Mouse (Mus musculus): Measurements from ENCODE around the gene Ybx2.
"Not testable (repeated sequence)": the region's sequence is repeated elsewhere in the genome, so short reads cannot be mapped to it uniquely, and the experiment has no call there.

The Ybx2 gene

GRCm38 (mm10) chr11:69914917-69915430 is 20.6 kb upstream of the Ybx2 start:
- DNase-seq (ENCODE audit: low read depth, low spot score), result peak; percentile 24

- peak; percentile 46 for DNase-seq (ENCODE audit: low read depth, low spot score)
Measured at GRCm38 (mm10) chr11:69915667-69916627, 19.6 kb upstream of the Ybx2 start.

GRCm38 (mm10) chr11:69916652-69917378 is 18.8 kb upstream of the Ybx2 start:
- DNase-seq (ENCODE audit: low read depth, low spot score), result not testable (repeated sequence)

GRCm38 (mm10) chr11:69917379-69917948 is 18.1 kb upstream of the Ybx2 start:
- no peak for DNase-seq (ENCODE audit: low read depth, low spot score)

- DNase-seq (ENCODE audit: low read depth, low spot score), result no peak
Measured at GRCm38 (mm10) chr11:69918118-69918517, 17.5 kb upstream of the Ybx2 start.

GRCm38 (mm10) chr11:69919053-69919452 is 16.5 kb upstream of the Ybx2 start:
- DNase-seq (ENCODE audit: low read depth, low spot score), result no peak

GRCm38 (mm10) chr11:69919661-69920265 is 15.8 kb upstream of the Ybx2 start:
- peak; percentile 93 for DNase-seq (ENCODE audit: low read depth, low spot score)

GRCm38 (mm10) chr11:69920266-69921031 is 15.1 kb upstream of the Ybx2 start:
- DNase-seq (ENCODE audit: low read depth, low spot score), result peak; percentile 72

- DNase-seq (ENCODE audit: low read depth, low spot score), result peak; percentile 100
Measured at GRCm38 (mm10) chr11:69921114-69922011, 14.2 kb upstream of the Ybx2 start, which contains the start of gene Eif5a. Gene Eif5a, minus strand, starts transcription at chr11:69921958.

- DNase-seq (ENCODE audit: low read depth, low spot score), result peak; percentile 64
Measured at GRCm38 (mm10) chr11:69922012-69922756, 13.4 kb upstream of the Ybx2 start.

- no peak for DNase-seq (ENCODE audit: low read depth, low spot score)
Measured at GRCm38 (mm10) chr11:69922796-69923195, 12.8 kb upstream of the Ybx2 start.

GRCm38 (mm10) chr11:69927501-69927900 is 8.1 kb upstream of the Ybx2 start:
- DNase-seq (ENCODE audit: low read depth, low spot score), result no peak

- no peak for DNase-seq (ENCODE audit: low read depth, low spot score)
Measured at GRCm38 (mm10) chr11:69929712-69930111, 5.9 kb upstream of the Ybx2 start.

GRCm38 (mm10) chr11:69930176-69930575 is 5.4 kb upstream of the Ybx2 start:
- DNase-seq (ENCODE audit: low read depth, low spot score), result not testable (repeated sequence)

- DNase-seq (ENCODE audit: low read depth, low spot score), result no peak
Measured at GRCm38 (mm10) chr11:69930967-69931537, 4.5 kb upstream of the Ybx2 start.

GRCm38 (mm10) chr11:69931769-69932168 is 3.8 kb upstream of the Ybx2 start:
- no peak for DNase-seq (ENCODE audit: low read depth, low spot score)

- DNase-seq (ENCODE audit: low read depth, low spot score), result peak; percentile 47
Measured at GRCm38 (mm10) chr11:69932254-69932653, 3.3 kb upstream of the Ybx2 start.

- DNase-seq (ENCODE audit: low read depth, low spot score), result no peak
Measured at GRCm38 (mm10) chr11:69933066-69933465, 2.5 kb upstream of the Ybx2 start.

GRCm38 (mm10) chr11:69934169-69934568 is 1.4 kb upstream of the Ybx2 start:
- peak; percentile 87 for DNase-seq (ENCODE audit: low read depth, low spot score)

Data from R1 (cell line).